Mouse (Mus musculus) hindbrain, postnatal 0 days (tissue): Measurements from ENCODE around the gene Grk6. TPM values are rescaled to one million over a fixed set of nuclear protein-coding genes. Genes with fewer than 3 reads are reported as not detected.

Experiments
- ATAC-seq: fragments of 200-750 bp; cut with Nextera tagmentation; 2 replicates; pipeline ENCODE4 v1.8.0; 2017; ENCODE audit warnings: mild to moderate bottlenecking, moderate TSS enrichment, moderate library complexity
- DNase-seq: peaks from one replicate; pipeline ENCODE4 v3.0.0-alpha.2; 2015; ENCODE audit warnings: low spot score
- H3K27ac ChIP-seq: fragments of 300-500 bp; sonication (generic); 2 replicates; pipeline ENCODE4 v1.5.1; 2014; ENCODE audit warnings: mild to moderate bottlenecking
- H3K27me3 ChIP-seq: fragments of 300-500 bp; sonication (generic); 2 replicates; pipeline ENCODE4 v1.6.1; 2014; ENCODE audit warnings: low read length, mixed read lengths; ENCODE audit not compliant: insufficient read depth
- H3K36me3 ChIP-seq: fragments of 300-500 bp; sonication (generic); 2 replicates; pipeline ENCODE4 v1.6.1; 2014; ENCODE audit warnings: low read length, mixed read lengths; ENCODE audit not compliant: insufficient read depth
- H3K4me1 ChIP-seq: fragments of 300-500 bp; sonication (generic); 2 replicates; pipeline ENCODE4 v1.6.1; 2014; ENCODE audit warnings: antibody characterized with exemption, low read length, mixed read lengths; ENCODE audit not compliant: insufficient read depth
- H3K4me2 ChIP-seq: fragments of 300-500 bp; sonication (generic); 2 replicates; pipeline ENCODE4 v1.6.1; 2014; ENCODE audit warnings: low read depth, mild to moderate bottlenecking, low read length, moderate library complexity, mixed read lengths
- H3K4me3 ChIP-seq: fragments of 300-500 bp; sonication (generic); 2 replicates; pipeline ENCODE4 v1.5.1; 2014; ENCODE audit warnings: low read length
- H3K9ac ChIP-seq: fragments of 300-500 bp; sonication (generic); replicated peaks from 2 replicates; pipeline ENCODE4 v1.6.1; 2014; ENCODE audit warnings: mild to moderate bottlenecking, low read length, moderate library complexity, mixed read lengths
- H3K9me3 ChIP-seq: fragments of 300-500 bp; sonication (generic); 2 replicates; pipeline ENCODE4 v1.6.1; 2016; ENCODE audit warnings: low read length, mixed read lengths
- CTCF ChIP-seq: IDR thresholded peaks from 2 replicates; pipeline ENCODE4 v1.5.1; 2016; ENCODE audit warnings: antibody characterized with exemption, control low read depth, low read depth
- WGBS: fragments of 180-500 bp; shearing (Covaris S2); extraction: QIAGEN DNeasy Blood & Tissue Kit; methylation state at CpG from one replicate; pipeline ENCODE4 v1.1.7; 2014; 5-methylcytosine and 5-hydroxymethylcytosine counted together
- polyA plus RNA-seq: library from polyadenylated mRNA; unstranded; fragments of >200 nt; fragmentation: Nextera tagmentation; extraction: Ambion mirVana; gene quantifications from 2 replicates; pipeline ENCODE4 v1.2.1, GENCODE M21; 2015
- total RNA-seq: library from RNA; depleted of rRNA; stranded (reverse); fragments of >200 nt; gene quantifications from 2 replicates; pipeline ENCODE4 v1.2.3, GENCODE M21; 2014

The Grk6 gene
- total and polyA plus RNA-seq, 2 experiments from 2014 or later, result 34.7 to 72.2 TPM

- H3K4me3 ChIP-seq, result peak overlapping the region; percentile 80
- H3K4me1 ChIP-seq, result peaks cover 21% of the 10 kb centered on the region
- H3K27ac ChIP-seq, result peak overlapping the region; percentile 94
- DNase-seq (peak; percentile 80), ATAC-seq (peak; percentile 72)
- WGBS, result 2% methylated on average over 33 of the region's 33 CpGs
- no peak for TF ChIP-seq CTCF
- H3K9ac ChIP-seq, result peak overlapping the region; percentile 54
- no peaks in the 10 kb centered on the region for H3K9me3 ChIP-seq
- H3K4me2 ChIP-seq, result peak overlapping the region; percentile 70
- no peaks in the 10 kb centered on the region for H3K27me3 ChIP-seq
- no peaks in the 10 kb centered on the region for H3K36me3 ChIP-seq
Observed at GRCm38 (mm10) chr13:55444286-55444936, 461 bp upstream of the Grk6 start.

GRCm38 (mm10) chr13:55445361-55446091 is 654 bp downstream of the Grk6 start:
- H3K9me3 ChIP-seq, result no peaks in the 10 kb centered on the region
- H3K27ac ChIP-seq, result peak overlapping the region; percentile 94
- H3K27me3 ChIP-seq, result no peaks in the 10 kb centered on the region
- peak overlapping the region; percentile 87 for H3K9ac ChIP-seq
- no peak; the same call in 1 of the 2 replicates for ATAC-seq
- TF ChIP-seq CTCF, result peak; percentile 28; the same call in 1 of the 2 replicates
- DNase-seq, result no peak
- under 1% methylated on average over 62 of the region's 66 CpGs for WGBS
- H3K4me3 ChIP-seq, result peak overlapping the region; percentile 80
- peaks cover 21% of the 10 kb centered on the region for H3K4me1 ChIP-seq
- peak overlapping the region; percentile 90 for H3K4me2 ChIP-seq
- no peaks in the 10 kb centered on the region for H3K36me3 ChIP-seq

GRCm38 (mm10) chr13:55446483-55447105 is 1.7 kb downstream of the Grk6 start:
- Histone ChIP-seq H3K27me3 (no peaks in the 10 kb centered on the region), H3K4me2 (peak overlapping the region; percentile 90), H3K27ac (no peak overlapping the region), H3K9ac (peak overlapping the region; percentile 87; the same call in 1 of the 2 replicates), H3K9me3 (no peaks in the 10 kb centered on the region), H3K4me1 (peaks cover 21% of the 10 kb centered on the region), H3K36me3 (peaks cover 9% of the 10 kb centered on the region; the same call in 1 of the 2 replicates), H3K4me3 (peak overlapping the region; percentile 80; the same call in 1 of the 2 replicates)
- WGBS, result 89% methylated on average over 6 of the region's 6 CpGs
- DNase-seq (no peak), ATAC-seq (no peak)
- no peak for TF ChIP-seq CTCF

- H3K4me3 ChIP-seq, result no peak overlapping the region
- WGBS, result 48% methylated on average over 3 of the region's 3 CpGs
Observed at GRCm38 (mm10) chr13:55447543-55447943, 2.7 kb downstream of the Grk6 start.

GRCm38 (mm10) chr13:55448131-55448530 is 3.3 kb downstream of the Grk6 start:
- 97% methylated on average over 5 of the region's 5 CpGs for WGBS
- ATAC-seq (no peak), DNase-seq (no peak)
- Histone ChIP-seq H3K4me1 (peaks cover 21% of the 10 kb centered on the region), H3K36me3 (peaks cover 18% of the 10 kb centered on the region; the same call in 1 of the 2 replicates), H3K27ac (no peak overlapping the region), H3K27me3 (no peaks in the 10 kb centered on the region), H3K4me2 (no peak overlapping the region), H3K9ac (no peak overlapping the region), H3K9me3 (no peaks in the 10 kb centered on the region), H3K4me3 (no peak overlapping the region)
- no peak for TF ChIP-seq CTCF

More at GRCm38 (mm10) chr13:55447543-55447943, 2.7 kb downstream of the Grk6 start:
- Histone ChIP-seq H3K4me1 (peaks cover 21% of the 10 kb centered on the region), H3K4me2 (no peak overlapping the region), H3K27me3 (no peaks in the 10 kb centered on the region), H3K36me3 (peaks cover 17% of the 10 kb centered on the region; the same call in 1 of the 2 replicates), H3K27ac (no peak overlapping the region), H3K9ac (no peak overlapping the region), H3K9me3 (no peaks in the 10 kb centered on the region)
- no peak for DNase-seq
- no peak for ATAC-seq
- no peak for TF ChIP-seq CTCF

DNA sequence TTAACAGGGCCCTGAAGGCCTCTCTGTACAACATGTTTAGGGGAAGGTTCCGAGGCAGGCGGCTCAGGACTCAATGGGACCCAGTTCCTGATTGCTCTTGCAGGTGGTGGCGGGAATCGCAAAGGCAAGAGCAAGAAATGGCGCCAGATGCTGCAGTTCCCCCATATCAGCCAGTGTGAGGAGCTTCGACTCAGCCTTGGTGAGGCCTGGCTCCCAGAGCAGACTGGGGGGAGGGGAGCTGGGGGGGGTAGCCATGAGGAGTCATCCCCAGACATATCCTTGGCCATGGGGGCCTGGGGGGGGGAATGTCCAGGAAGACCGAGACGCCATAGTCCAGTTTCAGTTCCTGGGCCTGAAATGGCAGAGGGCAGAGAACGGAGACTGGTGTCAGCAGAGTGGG is 4.3 kb downstream of the Grk6 start:
- H3K4me2 ChIP-seq, result no peak overlapping the region
- DNase-seq (no peak), ATAC-seq (no peak)
- H3K27ac ChIP-seq, result no peak overlapping the region
- H3K4me3 ChIP-seq, result no peak overlapping the region
- H3K9ac ChIP-seq, result no peak overlapping the region
- no peak for TF ChIP-seq CTCF
- no peaks in the 10 kb centered on the region for H3K27me3 ChIP-seq
- H3K4me1 ChIP-seq, result peaks cover 13% of the 10 kb centered on the region
- H3K36me3 ChIP-seq, result peaks cover 26% of the 10 kb centered on the region; the same call in 1 of the 2 replicates
- WGBS, result 92% methylated on average over 9 of the region's 9 CpGs
- H3K9me3 ChIP-seq, result no peaks in the 10 kb centered on the region
